7 mouse cellular contexts compared by ENCODE assay signal in the genomic region with DNA sequence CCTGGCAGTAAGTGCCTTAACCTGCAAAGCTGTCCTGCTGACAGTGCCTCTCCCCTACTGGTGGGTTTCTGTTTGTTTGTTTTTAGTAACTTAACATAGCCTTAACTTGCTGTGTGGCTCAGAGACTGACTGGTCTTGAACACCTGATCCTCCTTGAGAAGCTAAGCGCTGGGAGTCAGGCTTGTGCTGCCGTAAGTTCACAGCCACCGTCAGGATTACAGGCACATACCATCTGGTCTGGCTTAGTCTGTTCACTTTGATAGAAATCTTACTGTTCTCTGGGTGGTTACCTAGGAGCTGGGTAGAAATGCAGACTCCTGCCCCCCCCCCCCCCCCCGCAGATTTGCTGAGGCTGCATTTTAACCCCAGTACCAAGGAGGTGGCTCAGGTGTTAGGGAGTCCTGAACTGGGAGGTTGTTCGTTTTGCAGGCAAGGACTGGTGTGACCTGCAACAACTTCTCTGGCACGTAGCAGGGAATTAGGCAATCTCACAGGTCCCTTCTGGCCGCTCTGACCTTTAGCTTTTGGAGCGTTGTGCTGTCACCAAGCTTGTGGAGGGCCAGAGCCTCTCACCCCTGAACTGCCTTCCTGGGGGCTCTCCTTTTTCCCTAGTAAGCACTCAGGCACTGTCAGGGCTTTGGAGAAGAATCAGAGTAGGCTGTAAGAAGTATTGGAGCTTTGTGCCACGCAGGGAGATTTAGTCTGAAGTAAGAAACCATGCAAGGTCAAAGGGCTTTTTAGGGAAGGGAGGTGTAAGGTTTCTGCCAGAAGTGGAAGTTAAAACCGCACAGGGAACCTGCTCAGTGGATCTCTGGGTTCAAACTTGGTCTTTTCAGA. TPM values are rescaled to one million over a fixed set of nuclear protein-coding genes. Genes with fewer than 3 reads are reported as not detected.
DNase-seq lines count a peak whose midpoint lies in the region; ATAC-seq and TF ChIP-seq lines count a peak whose summit lies in the region.

No protein-coding gene starts in this region.

- H3K9ac ChIP-seq in intestine, embryonic 15.5 days, result no peak overlapping the region
- no peak overlapping the region for H3K9ac ChIP-seq in neural tube, embryonic 13.5 days

- no peak for TF ChIP-seq POLR2A in kidney, adult 2 months (IDR thresholded peaks at IDR 0.05; ENCODE audit: low read depth, low read length)
- no peak for TF ChIP-seq POLR2A in brain, embryonic 14.5 days (IDR thresholded peaks at IDR 0.05; ENCODE audit: borderline replicate concordance, extremely low read depth, insufficient read depth, insufficient read length, poor library complexity, severe bottlenecking)

- ATAC-seq in intestine, embryonic 15.5 days, result 0 out of 2 replicates have a peak, but pooled peaks have one; percentile 22
- ATAC-seq in neural tube, embryonic 13.5 days (ENCODE audit: low read depth), result no peak

- no peak for TF ChIP-seq CTCF in kidney, adult 2 months (conservative IDR thresholded peaks at IDR 0.05; ENCODE audit: insufficient read depth, insufficient read length, low read depth, low read length)
- TF ChIP-seq CTCF in brain, embryonic 14.5 days (IDR thresholded peaks at IDR 0.05; ENCODE audit: borderline replicate concordance, extremely low read depth, insufficient read depth, insufficient read length), result no peak

- no peak overlapping the region for H3K4me3 ChIP-seq in kidney, adult 2 months (ENCODE audit: insufficient read depth, low read depth, low read length)
- H3K4me3 ChIP-seq in intestine, embryonic 15.5 days (replicated peaks), result no peak overlapping the region
- H3K4me3 ChIP-seq in neural tube, embryonic 13.5 days, result no peak overlapping the region

- H3K27ac ChIP-seq in kidney, adult 2 months (ENCODE audit: insufficient read depth, low read depth, low read length), result peak overlapping the region; percentile 86
- peak overlapping the region; percentile 64 for H3K27ac ChIP-seq in intestine, embryonic 15.5 days
- no peak overlapping the region for H3K27ac ChIP-seq in neural tube, embryonic 13.5 days (replicated peaks)

- peaks cover 40% of the 10 kb centered on the region for H3K4me1 ChIP-seq in kidney, adult 2 months (ENCODE audit: control insufficient read depth, insufficient read depth, low read length)
- peaks cover 38% of the 10 kb centered on the region for H3K4me1 ChIP-seq in intestine, embryonic 15.5 days (replicated peaks)
- peaks cover 81% of the 10 kb centered on the region for H3K4me1 ChIP-seq in neural tube, embryonic 13.5 days (replicated peaks)

- H3K36me3 ChIP-seq in kidney, adult 2 months (ENCODE audit: control insufficient read depth, insufficient read depth, low read length), result no peaks in the 10 kb centered on the region
- H3K36me3 ChIP-seq in intestine, embryonic 15.5 days, result no peaks in the 10 kb centered on the region
- no peaks in the 10 kb centered on the region for H3K36me3 ChIP-seq in neural tube, embryonic 13.5 days

- H3K27me3 ChIP-seq in kidney, adult 2 months (replicated peaks; ENCODE audit: control insufficient read depth, insufficient read depth, low read length), result no peaks in the 10 kb centered on the region
- no peaks in the 10 kb centered on the region for H3K27me3 ChIP-seq in intestine, embryonic 15.5 days (replicated peaks)
- no peaks in the 10 kb centered on the region for H3K27me3 ChIP-seq in neural tube, embryonic 13.5 days

- DNase-seq in kidney, adult 2 months, result peak; percentile 71
- DNase-seq in kidney, postnatal 14 days, result no peak
- peak; percentile 36 for DNase-seq in brain, embryonic 14.5 days (ENCODE audit: low read depth)
- DNase-seq in layer of hippocampus, adult 9-10 months (ENCODE audit: low spot score), result no peak
- DNase-seq in right cerebral cortex, adult 2 months (ENCODE audit: low spot score in 2 of 2), result no peak

- peak overlapping the region; percentile 3; the same call in 1 of the 2 replicates for H3K4me2 ChIP-seq in intestine, embryonic 15.5 days (replicated peaks)
- 0 out of 2 replicates have a peak overlapping the region, but pooled peaks have one; percentile 16 for H3K4me2 ChIP-seq in neural tube, embryonic 13.5 days

- H3K9me3 ChIP-seq in intestine, embryonic 15.5 days, result no peaks in the 10 kb centered on the region
- H3K9me3 ChIP-seq in neural tube, embryonic 13.5 days, result no peaks in the 10 kb centered on the region

- WGBS in kidney, adult 2 months, result 23% methylated on average over 10 of the region's 10 CpGs
- WGBS in intestine, embryonic 15.5 days, result 59% methylated on average over 9 of the region's 10 CpGs
- 50% methylated on average over 9 of the region's 10 CpGs for WGBS in neural tube, embryonic 13.5 days

RNA-seq across cellular contexts. Expression of gene Zfp710, which starts 7.8 kb away (rescaled TPM):
- polyA plus RNA-seq in kidney, adult 2 months (2012; rRNA removed), result 22.6 and 26.4 TPM in 2 replicates
- polyA plus RNA-seq in brain, embryonic 14.5 days (2012; rRNA removed), result 34.8 and 36.1 TPM in 2 replicates
- 13.5 and 13.6 TPM in 2 replicates for polyA plus RNA-seq in intestine, embryonic 15.5 days (2015; fragmentation: Nextera tagmentation; extraction: Ambion mirVana)
- polyA plus RNA-seq in neural tube, embryonic 13.5 days (2015; fragmentation: Nextera tagmentation; extraction: Ambion mirVana), result 15.0 and 18.9 TPM in 2 replicates

Comparison
In these comparisons a context has a peak if more than half of its experiments do, and no peak if none do; other contexts are left out.
1. DNase-seq: peak in kidney, adult 2 months (single experiment) and brain, embryonic 14.5 days (single experiment); none in kidney, postnatal 14 days (single experiment), layer of hippocampus, adult 9-10 months (single experiment) and right cerebral cortex, adult 2 months (0 of 2).